Mouse (Mus musculus) MEL (cell line): ENCODE results near the gene Baz1a. TPM values are rescaled to one million over a fixed set of nuclear protein-coding genes. Genes with fewer than 3 reads are reported as not detected.

Experiments used
- DNase-seq: peaks from one replicate; pipeline ENCODE4 v3.0.0; 2011; ENCODE audit warnings: low read depth, low spot score
- H3K27ac ChIP-seq: 2 replicates; pipeline ENCODE4 v1.5.1; 2012; ENCODE audit warnings: low read depth, mild to moderate bottlenecking, control low read depth, low read length, moderate library complexity; ENCODE audit not compliant: control insufficient read depth
- H3K27me3 ChIP-seq, 2 experiments: fragments of 150-350 bp in 1 of 2; sonication (generic) in 1 of 2; 2 replicates each; pipeline ENCODE4 v1.6.1; 2012; ENCODE audit warnings: low read length in 2 of 2, mild to moderate bottlenecking in 2 of 2, improper control_type of control experiment in 1 of 2, moderate library complexity in 1 of 2; ENCODE audit not compliant: insufficient read depth in 2 of 2, control insufficient read depth in 1 of 2
- H3K36me3 ChIP-seq, 2 experiments: 2 replicates each; pipeline ENCODE4 v1.6.1; 2012 to 2014; ENCODE audit warnings: low read length in 2 of 2, improper control_type of control experiment in 1 of 2, inconsistent platforms in 1 of 2, mild to moderate bottlenecking in 1 of 2; ENCODE audit not compliant: insufficient read depth in 2 of 2, control insufficient read depth in 1 of 2
- H3K4me1 ChIP-seq, 2 experiments: fragments of 150-350 bp in 1 of 2; sonication (generic) in 1 of 2; 2 replicates each; pipeline ENCODE4 v1.6.1; 2012; ENCODE audit warnings: low read length in 2 of 2, improper control_type of control experiment in 1 of 2, mild to moderate bottlenecking in 1 of 2; ENCODE audit not compliant: insufficient read depth in 2 of 2, control insufficient read depth in 1 of 2
- H3K4me3 ChIP-seq, 2 experiments: fragments of 150-350 bp in 1 of 2; sonication (generic) in 1 of 2; 2 replicates each; pipeline ENCODE4 v1.5.1; 2012; ENCODE audit warnings: low read depth in 2 of 2, low read length in 2 of 2, mild to moderate bottlenecking in 2 of 2, moderate library complexity in 2 of 2, control low read depth in 1 of 2, improper control_type of control experiment in 1 of 2; ENCODE audit not compliant: control insufficient read depth in 1 of 2, insufficient read depth in 1 of 2
- H3K79me2 ChIP-seq: 2 replicates; pipeline ENCODE4 v1.6.1; 2012; ENCODE audit warnings: mild to moderate bottlenecking, low read length, moderate library complexity; ENCODE audit not compliant: control insufficient read depth, poor library complexity, insufficient read depth
- H3K9ac ChIP-seq: 2 replicates; pipeline ENCODE4 v1.6.1; 2012; ENCODE audit warnings: low read depth, mild to moderate bottlenecking, control low read depth, low read length, moderate library complexity; ENCODE audit not compliant: control insufficient read depth, poor library complexity, severe bottlenecking
- H3K9me3 ChIP-seq: fragments of 150-350 bp; sonication (generic); replicated peaks from 2 replicates; pipeline ENCODE4 v1.6.1; 2012; ENCODE audit warnings: mild to moderate bottlenecking, low read length, improper control_type of control experiment, moderate library complexity; ENCODE audit not compliant: insufficient read depth
- BHLHE40 ChIP-seq: IDR thresholded peaks from 2 replicates; pipeline ENCODE4 v1.6.1; 2012; ENCODE audit warnings: low read depth, mild to moderate bottlenecking, inconsistent platforms, low read length, improper control_type of control experiment, borderline replicate concordance
- CHD1 ChIP-seq: IDR thresholded peaks from 2 replicates; pipeline ENCODE4 v1.6.1; 2012; ENCODE audit warnings: low read depth, mild to moderate bottlenecking, inconsistent platforms, low read length, improper control_type of control experiment
- CTCF ChIP-seq, 3 experiments: IDR thresholded peaks in 2 of 3; conservative IDR thresholded peaks in 1 of 3; 2 replicates each; pipeline ENCODE4 v1.5.1; 2011 to 2012; ENCODE audit warnings: low read length in 3 of 3, low read depth in 2 of 3, mild to moderate bottlenecking in 2 of 3, improper control_type of control experiment in 1 of 3, inconsistent platforms in 1 of 3, mixed read lengths in 1 of 3, moderate library complexity in 1 of 3; ENCODE audit not compliant: control insufficient read depth in 1 of 3, insufficient read depth in 1 of 3, poor library complexity in 1 of 3, severe bottlenecking in 1 of 3
- EP300 ChIP-seq, 2 experiments: IDR thresholded peaks; 2 replicates each; pipeline ENCODE4 v1.6.1; 2011; ENCODE audit warnings: improper control_type of control experiment in 2 of 2, low read length in 2 of 2, low read depth in 1 of 2, mild to moderate bottlenecking in 1 of 2
- ETS1 ChIP-seq: IDR thresholded peaks from 2 replicates; pipeline ENCODE4 v1.6.1; 2012; ENCODE audit warnings: low read depth, mild to moderate bottlenecking, inconsistent platforms, low read length, improper control_type of control experiment, moderate library complexity
- GATA1 ChIP-seq: IDR thresholded peaks from 2 replicates; pipeline ENCODE4 v1.6.1; 2011; ENCODE audit warnings: low read depth, low read length, improper control_type of control experiment
- HCFC1 ChIP-seq: IDR thresholded peaks from 2 replicates; pipeline ENCODE4 v1.6.1; 2012; ENCODE audit warnings: low read depth, mild to moderate bottlenecking, inconsistent platforms, low read length, improper control_type of control experiment, moderate library complexity
- KAT2A ChIP-seq: conservative IDR thresholded peaks from 2 replicates; pipeline ENCODE4 v1.6.1; 2012; ENCODE audit warnings: low read depth, low read length, improper control_type of control experiment, inconsistent platforms
- MAFK ChIP-seq: IDR thresholded peaks from 2 replicates; pipeline ENCODE4 v1.6.1; 2011; ENCODE audit warnings: low read depth, mild to moderate bottlenecking, low read length, improper control_type of control experiment, borderline replicate concordance
- MAX ChIP-seq: IDR thresholded peaks from 2 replicates; pipeline ENCODE4 v1.6.1; 2011; ENCODE audit warnings: low read length, improper control_type of control experiment
- MAZ ChIP-seq: IDR thresholded peaks from 2 replicates; pipeline ENCODE4 v1.6.1; 2012; ENCODE audit warnings: low read depth, mild to moderate bottlenecking, inconsistent platforms, low read length, improper control_type of control experiment
- MEF2A ChIP-seq: IDR thresholded peaks from 2 replicates; pipeline ENCODE4 v1.6.1; 2014; ENCODE audit warnings: low read depth, mild to moderate bottlenecking, inconsistent platforms, low read length, improper control_type of control experiment; ENCODE audit not compliant: poor library complexity, insufficient replicate concordance, severe bottlenecking; ENCODE audit errors: extremely low read depth
- MXI1 ChIP-seq: IDR thresholded peaks from 2 replicates; pipeline ENCODE4 v1.6.1; 2011; ENCODE audit warnings: mild to moderate bottlenecking, low read depth, low read length, improper control_type of control experiment
- MYC ChIP-seq: IDR thresholded peaks from 2 replicates; pipeline ENCODE4 v1.6.1; 2011; ENCODE audit warnings: low read depth, mild to moderate bottlenecking, low read length, improper control_type of control experiment, moderate library complexity
- NELFE ChIP-seq: IDR thresholded peaks from 2 replicates; pipeline ENCODE4 v1.6.1; 2011; ENCODE audit warnings: low read depth, low read length, improper control_type of control experiment
- POLR2A ChIP-seq, 2 experiments: IDR thresholded peaks; 2 replicates each; pipeline ENCODE4 v1.6.1; 2011 to 2012; ENCODE audit warnings: low read length in 2 of 2, mild to moderate bottlenecking in 2 of 2, control low read depth in 1 of 2, improper control_type of control experiment in 1 of 2, low read depth in 1 of 2, moderate library complexity in 1 of 2; ENCODE audit not compliant: control insufficient read depth in 1 of 2, insufficient read depth in 1 of 2, poor library complexity in 1 of 2
- POLR2AphosphoS2 ChIP-seq: IDR thresholded peaks from 2 replicates; pipeline ENCODE4 v1.6.1; 2011; ENCODE audit warnings: low read length, improper control_type of control experiment
- POLR2AphosphoS5 ChIP-seq: IDR thresholded peaks from 2 replicates; pipeline ENCODE4 v1.6.1; 2012; ENCODE audit warnings: low read depth, borderline replicate concordance, mild to moderate bottlenecking, inconsistent platforms, low read length, moderate library complexity, mixed read lengths
- RAD21 ChIP-seq: IDR thresholded peaks from 2 replicates; pipeline ENCODE4 v1.6.1; 2011; ENCODE audit warnings: mild to moderate bottlenecking, low read depth, low read length, improper control_type of control experiment
- RCOR1 ChIP-seq: IDR thresholded peaks from 2 replicates; pipeline ENCODE4 v1.6.1; 2012; ENCODE audit warnings: low read depth, mild to moderate bottlenecking, inconsistent platforms, low read length, improper control_type of control experiment
- SIN3A ChIP-seq: IDR thresholded peaks from 2 replicates; pipeline ENCODE4 v1.6.1; 2012; ENCODE audit warnings: low read length, improper control_type of control experiment, inconsistent platforms
- TBP ChIP-seq: IDR thresholded peaks from 2 replicates; pipeline ENCODE4 v1.8.0; 2011; ENCODE audit warnings: low read depth, low read length, improper control_type of control experiment
- TCF12 ChIP-seq: IDR thresholded peaks from 2 replicates; pipeline ENCODE4 v1.6.1; 2014; ENCODE audit warnings: low read depth, mild to moderate bottlenecking, inconsistent platforms, low read length, improper control_type of control experiment, moderate library complexity
- UBTF ChIP-seq: IDR thresholded peaks from 2 replicates; pipeline ENCODE4 v1.6.1; 2012; ENCODE audit warnings: low read depth, mild to moderate bottlenecking, inconsistent platforms, low read length, improper control_type of control experiment, moderate library complexity, borderline replicate concordance; ENCODE audit not compliant: insufficient read depth
- ZC3H11A ChIP-seq: IDR thresholded peaks from 2 replicates; pipeline ENCODE4 v1.6.1; 2012; ENCODE audit warnings: low read depth, mild to moderate bottlenecking, inconsistent platforms, low read length, improper control_type of control experiment
- ZKSCAN1 ChIP-seq: IDR thresholded peaks from 2 replicates; pipeline ENCODE4 v1.6.1; 2012; ENCODE audit warnings: low read depth, mild to moderate bottlenecking, inconsistent platforms, low read length, improper control_type of control experiment, moderate library complexity
- ZMIZ1 ChIP-seq: IDR thresholded peaks from 2 replicates; pipeline ENCODE4 v1.6.1; 2012; ENCODE audit warnings: low read depth, mild to moderate bottlenecking, inconsistent platforms, low read length, improper control_type of control experiment, moderate library complexity
- polyA plus RNA-seq, 2 experiments: library from polyadenylated mRNA; stranded (reverse) in 1 of 2; unstranded in 1 of 2; fragments of >175 nt in 1 of 2; fragments of >200 nt in 1 of 2; gene quantifications; 2 replicates each; pipeline versions ENCODE4 v1.2.1 to v1.2.4; 2012; ENCODE audit warnings: low replicate concordance in 2 of 2, low read depth in 1 of 2; ENCODE audit not compliant: insufficient read length in 2 of 2, insufficient read depth in 1 of 2, missing spikeins in 1 of 2
- total RNA-seq: library from RNA; depleted of rRNA; stranded (reverse); fragments of 300-350 nt; gene quantifications from 2 replicates; pipeline ENCODE4 v1.2.3, GENCODE M21; 2012

The Baz1a gene
- total and polyA plus RNA-seq, 3 experiments, result 39.8 to 203 (median 46.0) TPM

DNA sequence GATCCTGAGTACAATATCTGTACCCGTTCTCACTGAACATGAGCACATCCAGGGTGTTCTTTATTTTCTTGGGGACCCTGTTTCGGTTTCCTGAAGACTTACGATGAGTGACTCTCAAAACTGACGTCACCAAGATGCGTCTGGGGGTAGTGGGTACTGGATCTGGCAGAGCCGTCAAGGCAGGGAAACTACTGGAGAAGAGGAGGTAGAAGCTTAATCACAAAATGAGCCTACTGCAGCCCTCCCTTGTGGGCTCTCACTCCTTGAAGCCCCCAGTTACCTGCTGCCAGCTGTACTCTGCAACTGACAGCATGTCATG lies 20.1 kb downstream of the Baz1a start (continued):
- TF ChIP-seq KAT2A, result 0 out of 2 replicates have a peak, but pooled peaks have one; percentile 14
- TF ChIP-seq ZMIZ1, result peak; percentile 49; the same call in 1 of the 2 replicates
- TF ChIP-seq CTCF (IDR thresholded peaks at IDR 0.05 in 2 of 3, conservative IDR thresholded peaks at IDR 0.05 in 1 of 3; ENCODE audit: control insufficient read depth in 1 of 3, insufficient read depth in 1 of 3, low read depth in 2 of 3, low read length in 3 of 3, poor library complexity in 1 of 3, severe bottlenecking in 1 of 3), result no peak
- no peak for TF ChIP-seq BHLHE40
- TF ChIP-seq MAZ, result no peak; the same call in 1 of the 2 replicates
- TF ChIP-seq CHD1, result no peak; the same call in 1 of the 2 replicates
- peak; percentile 69 for TF ChIP-seq NELFE
- no peak for TF ChIP-seq ZC3H11A
- TF ChIP-seq POLR2A (IDR thresholded peaks at IDR 0.05; ENCODE audit: control insufficient read depth in 1 of 2, insufficient read depth in 1 of 2, low read depth in 1 of 2, low read length in 2 of 2, poor library complexity in 1 of 2), result peak; percentile 40 to 68; a peak in 2 of 4 replicates

DNA sequence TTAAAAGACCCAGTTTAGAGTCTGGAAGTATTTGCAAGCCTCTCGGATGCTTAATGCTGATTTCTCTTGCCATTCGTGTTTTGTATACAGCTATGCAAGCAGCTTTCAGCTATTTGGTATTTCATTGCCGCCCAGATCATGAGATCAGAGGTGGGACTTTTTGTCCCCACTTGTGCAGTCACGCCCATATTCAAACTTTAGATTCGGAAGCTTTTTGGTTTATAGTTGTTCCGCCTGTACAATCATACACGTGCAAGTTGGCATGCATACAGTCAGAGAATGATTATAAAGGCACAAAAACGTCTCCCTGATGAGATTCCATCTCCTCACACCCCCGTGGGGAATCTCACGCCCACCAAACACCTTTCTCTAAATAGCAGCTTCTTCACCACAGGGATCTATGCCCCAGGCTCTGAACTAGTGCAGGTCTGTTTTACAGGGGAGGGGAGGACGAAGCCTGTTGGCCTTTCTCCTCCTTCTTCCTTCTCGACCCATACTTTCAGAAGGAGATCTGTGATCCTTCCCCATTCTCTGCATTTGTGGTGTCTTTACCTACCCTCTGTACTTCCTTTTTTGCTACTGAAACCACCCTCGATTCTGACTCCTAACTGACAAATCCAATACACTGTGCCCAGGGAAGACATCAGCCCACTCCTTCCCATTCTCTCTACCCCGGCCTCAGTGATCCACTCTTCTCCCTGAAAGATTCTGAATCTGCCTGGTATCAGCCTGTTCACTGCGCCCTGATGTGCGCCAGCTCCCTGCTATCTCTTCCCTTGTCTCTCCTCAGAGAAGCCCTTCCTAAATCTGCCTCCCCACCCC lies 20.7 kb downstream of the Baz1a start:
- peaks cover 7 to 19% of the 10 kb centered on the region in 2 experiments for H3K4me1 ChIP-seq
- H3K79me2 ChIP-seq, result peaks cover 2% of the 10 kb centered on the region; the same call in 1 of the 2 replicates
- H3K27ac ChIP-seq, result peak overlapping the region; percentile 95
- H3K27me3 ChIP-seq, result no peaks in the 10 kb centered on the region
- peaks cover 0 to 16% of the 10 kb centered on the region in 2 experiments; a peak in 2 of 4 replicates for H3K36me3 ChIP-seq
- H3K9ac ChIP-seq, result peak overlapping the region; percentile 87
- H3K9me3 ChIP-seq, result no peaks in the 10 kb centered on the region
- peak overlapping the region; percentile 87 to 90 for H3K4me3 ChIP-seq
- TF ChIP-seq TCF12 (peak; percentile 17; the same call in 1 of the 2 replicates), BHLHE40 (peak; percentile 92), HCFC1 (no peak), ZKSCAN1 (0 out of 2 replicates have a peak, but pooled peaks have one; percentile 36), MEF2A (no peak), ETS1 (peak; percentile 62), MAX (peak; percentile 75), RCOR1 (peak; percentile 7; the same call in 1 of the 2 replicates), POLR2A (IDR thresholded peaks at IDR 0.05; ENCODE audit: control insufficient read depth in 1 of 2, insufficient read depth in 1 of 2, low read depth in 1 of 2, low read length in 2 of 2, poor library complexity in 1 of 2) (peak; percentile 22 to 69; a peak in 3 of 4 replicates), SIN3A (peak; percentile 56), MXI1 (peak; percentile 89), MYC (peak; percentile 88), EP300 (IDR thresholded peaks at IDR 0.05; ENCODE audit: low read depth in 1 of 2, low read length in 2 of 2) (peak in 1 of 2 experiments; percentile 13; a peak in 2 of 4 replicates), RAD21 (no peak), CHD1 (0 out of 2 replicates have a peak, but pooled peaks have one; percentile 42), POLR2AphosphoS2 (peak; percentile 38; the same call in 1 of the 2 replicates), UBTF (no peak), POLR2AphosphoS5 (no peak; the same call in 1 of the 2 replicates), NELFE (peak; percentile 31; the same call in 1 of the 2 replicates), TBP (peak; percentile 66; the same call in 1 of the 2 replicates), GATA1 (no peak), MAFK (no peak), MAZ (no peak; the same call in 1 of the 2 replicates)
- TF ChIP-seq, all 39 proteins: peak for 15
- peak; percentile 83 for DNase-seq
